Mouse (Mus musculus): ENCODE data around the gene Rcan2.
"Not testable (repeated sequence)": the region's sequence is repeated elsewhere in the genome, so short reads cannot be mapped to it uniquely, and the experiment has no call there.

Rcan2 gene

GRCm38 (mm10) chr17:43825411-43825785, 24.2 kb downstream of the Rcan2 start:
- not testable (repeated sequence) for DNase-seq (ENCODE audit: low spot score in 2 of 2)

GRCm38 (mm10) chr17:43827261-43827660, 26.1 kb downstream of the Rcan2 start:
- no peak for DNase-seq (ENCODE audit: low spot score in 2 of 2)

GRCm38 (mm10) chr17:43832401-43833124, 31.4 kb downstream of the Rcan2 start:
- no peak for DNase-seq (ENCODE audit: low spot score in 2 of 2)

GRCm38 (mm10) chr17:43840208-43840607, 39.1 kb downstream of the Rcan2 start:
- DNase-seq (ENCODE audit: low spot score in 2 of 2), result no peak

- no peak for DNase-seq (ENCODE audit: low spot score in 2 of 2)
Measured at GRCm38 (mm10) chr17:43846714-43847113, 45.6 kb downstream of the Rcan2 start.

GRCm38 (mm10) chr17:43848903-43849302, 47.8 kb downstream of the Rcan2 start:
- no peak for DNase-seq (ENCODE audit: low spot score in 2 of 2)

GRCm38 (mm10) chr17:43855132-43855531, 54.0 kb downstream of the Rcan2 start:
- DNase-seq (ENCODE audit: low spot score in 2 of 2), result no peak

- DNase-seq (ENCODE audit: low spot score in 2 of 2), result no peak
Measured at GRCm38 (mm10) chr17:43856081-43856480, 54.9 kb downstream of the Rcan2 start.

- DNase-seq (ENCODE audit: low spot score in 2 of 2), result no peak
Measured at GRCm38 (mm10) chr17:43868808-43869207, 67.7 kb downstream of the Rcan2 start.

GRCm38 (mm10) chr17:43869677-43870076, 68.5 kb downstream of the Rcan2 start:
- peak in 1 of 2 experiments; percentile 40 for DNase-seq (ENCODE audit: low spot score in 2 of 2)

- DNase-seq (ENCODE audit: low spot score in 2 of 2), result no peak
Measured at GRCm38 (mm10) chr17:43874417-43874816, 73.3 kb downstream of the Rcan2 start.

- DNase-seq (ENCODE audit: low spot score in 2 of 2), result no peak
Measured at GRCm38 (mm10) chr17:43877425-43877824, 76.3 kb downstream of the Rcan2 start.

- DNase-seq (ENCODE audit: low spot score in 2 of 2), result no peak
Measured at GRCm38 (mm10) chr17:43883016-43883415, 81.9 kb downstream of the Rcan2 start.

- DNase-seq (ENCODE audit: low spot score in 2 of 2), result no peak
Measured at GRCm38 (mm10) chr17:43886262-43886661, 85.1 kb downstream of the Rcan2 start.

- no peak for DNase-seq (ENCODE audit: low spot score in 2 of 2)
Measured at GRCm38 (mm10) chr17:43887931-43888330, 86.8 kb downstream of the Rcan2 start.

GRCm38 (mm10) chr17:43897346-43897745, 96.2 kb downstream of the Rcan2 start:
- DNase-seq (ENCODE audit: low spot score in 2 of 2), result no peak

- DNase-seq (ENCODE audit: low spot score in 2 of 2), result no peak
Measured at GRCm38 (mm10) chr17:43899405-43900092, 98.4 kb downstream of the Rcan2 start.

- no peak for DNase-seq (ENCODE audit: low spot score in 2 of 2)
Measured at GRCm38 (mm10) chr17:43900133-43900532, 99.0 kb downstream of the Rcan2 start.

GRCm38 (mm10) chr17:43901474-43901873, 100.3 kb downstream of the Rcan2 start:
- no peak for DNase-seq (ENCODE audit: low spot score in 2 of 2)

GRCm38 (mm10) chr17:43903807-43904771, 102.9 kb downstream of the Rcan2 start:
- DNase-seq (ENCODE audit: low spot score in 2 of 2), result no peak

GRCm38 (mm10) chr17:43904896-43905295, 103.7 kb downstream of the Rcan2 start:
- DNase-seq (ENCODE audit: low spot score in 2 of 2), result no peak

- DNase-seq (ENCODE audit: low spot score in 2 of 2), result no peak
Measured at GRCm38 (mm10) chr17:43906728-43907127, 105.6 kb downstream of the Rcan2 start.

Data from spleen, postnatal 14 days (tissue).